Mouse (Mus musculus): ENCODE results near the gene Pik3r3.

GRCm38 (mm10) chr4:116219056-116219455 is 2.4 kb upstream of the Pik3r3 start:
- TF ChIP-seq HCFC1 (IDR thresholded peaks at IDR 0.05; ENCODE audit: borderline replicate concordance, insufficient read depth, low read length) (no peak), CHD2 (IDR thresholded peaks at IDR 0.05; ENCODE audit: low read depth, low read length) (no peak)

Measured in ES-E14 (cell line).